Mouse (Mus musculus) embryo, embryonic 11.5 days (tissue): Measurements from ENCODE around the gene Myh3.

Experiments used
- DNase-seq: peaks from one replicate; pipeline ENCODE4 v3.0.0-alpha.2; 2012; ENCODE audit warnings: low read depth, low spot score

Gene Myh3

DNA sequence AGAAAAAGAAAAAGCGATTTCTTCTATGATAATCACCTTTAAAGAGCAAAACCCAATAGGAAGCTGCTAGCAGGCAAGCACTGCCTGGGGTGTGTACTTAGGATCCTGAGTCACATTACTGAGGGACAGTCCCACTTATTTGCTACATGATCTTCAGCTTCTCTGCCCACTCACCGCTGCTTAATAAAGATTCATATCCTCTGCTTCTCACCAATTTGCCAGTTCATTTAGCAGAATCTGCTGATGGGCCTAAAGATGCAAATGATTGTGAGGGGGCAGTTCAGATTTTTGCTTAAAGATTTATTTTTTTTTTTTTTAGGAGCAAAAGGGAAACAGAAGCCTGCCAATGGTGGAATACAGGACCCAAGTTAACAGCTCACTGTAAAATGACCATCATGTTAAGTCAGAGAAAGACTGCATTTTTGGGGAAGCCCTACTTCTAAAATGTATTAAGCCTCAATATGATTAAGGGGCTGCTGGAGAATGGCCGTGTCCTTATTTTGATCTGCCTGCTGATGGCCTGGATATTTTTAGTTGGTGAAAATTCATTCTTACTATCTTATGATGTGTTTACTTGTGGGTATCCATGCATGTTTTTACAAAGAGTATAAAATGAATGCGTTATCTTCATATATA, 65.9 kb downstream of the Myh3 start:
- no peak for DNase-seq

DNA sequence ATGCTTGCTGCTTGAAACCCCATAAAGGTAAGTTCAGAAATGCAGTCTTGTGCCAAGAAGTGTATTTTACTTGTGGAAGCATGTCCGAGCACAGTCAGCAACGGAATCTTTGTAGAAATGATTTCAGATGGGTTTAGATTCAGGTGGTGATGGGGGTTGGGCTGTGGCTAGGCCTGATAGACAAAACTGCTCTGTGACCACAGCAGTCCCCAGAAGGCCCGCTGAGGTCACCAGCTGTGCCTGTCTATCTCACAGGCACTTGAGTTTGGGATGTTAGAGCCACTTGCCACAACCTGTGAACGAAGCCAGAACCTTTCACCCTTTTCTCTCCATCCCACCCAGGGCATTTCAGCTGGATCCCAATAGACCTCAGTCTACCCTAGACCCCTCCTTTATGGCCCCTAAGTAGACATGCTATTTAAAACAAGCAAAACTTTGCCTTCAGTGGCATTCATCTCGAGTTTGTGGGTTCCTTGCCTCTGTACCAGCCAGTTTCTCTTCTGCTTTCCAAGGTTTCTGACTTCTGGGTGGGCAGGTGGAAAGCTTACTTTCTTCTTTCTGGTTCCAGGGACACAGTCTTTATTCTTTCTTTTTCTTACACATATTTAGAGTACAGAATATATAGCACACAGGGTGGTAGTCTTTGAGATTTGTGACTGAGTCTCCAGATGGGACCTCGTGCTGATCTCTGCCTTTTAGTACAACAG, 66.6 kb downstream of the Myh3 start:
- no peak for DNase-seq

DNA sequence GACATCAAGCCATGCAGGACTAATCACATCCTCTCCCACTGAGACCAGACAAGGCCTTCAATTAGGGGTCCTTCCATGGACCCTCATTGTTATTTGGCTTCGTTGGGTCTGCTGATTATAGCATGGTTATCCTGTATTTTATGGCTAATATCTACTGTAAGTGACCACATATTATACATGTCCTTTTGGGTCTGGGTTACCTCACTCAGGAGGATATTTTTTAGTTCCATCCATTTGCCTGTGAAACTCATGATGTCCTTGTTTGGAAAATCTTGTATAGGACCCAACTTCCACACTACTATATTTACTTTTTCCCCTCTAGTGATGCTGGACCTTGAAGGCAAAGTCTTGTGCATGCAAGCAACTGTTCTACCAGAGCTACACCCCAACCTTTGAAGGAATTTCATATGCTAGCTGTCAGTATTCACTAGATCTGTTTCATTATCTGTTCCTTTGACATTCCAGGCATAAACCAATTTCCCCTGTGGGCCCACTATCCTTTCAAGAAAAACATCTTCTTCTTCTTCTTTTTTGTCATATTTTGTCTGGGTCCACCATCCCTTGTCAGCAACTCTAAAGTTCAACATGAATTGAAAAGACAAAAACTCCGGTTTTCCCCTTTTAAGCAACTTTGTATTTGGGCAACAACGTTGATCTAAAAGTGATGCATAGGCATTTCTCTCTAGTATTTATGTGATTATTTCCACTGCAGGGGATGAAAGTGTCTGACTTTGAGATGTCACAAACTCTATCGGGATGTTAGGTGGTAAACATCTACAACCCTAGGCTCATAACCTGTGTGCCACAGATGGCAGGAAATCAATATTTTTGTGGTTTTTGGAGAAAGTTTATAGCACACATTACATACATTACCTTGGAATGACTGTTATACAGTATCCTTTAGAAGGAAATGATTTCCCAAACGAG, 67.6 kb downstream of the Myh3 start:
- no peak for DNase-seq

DNA sequence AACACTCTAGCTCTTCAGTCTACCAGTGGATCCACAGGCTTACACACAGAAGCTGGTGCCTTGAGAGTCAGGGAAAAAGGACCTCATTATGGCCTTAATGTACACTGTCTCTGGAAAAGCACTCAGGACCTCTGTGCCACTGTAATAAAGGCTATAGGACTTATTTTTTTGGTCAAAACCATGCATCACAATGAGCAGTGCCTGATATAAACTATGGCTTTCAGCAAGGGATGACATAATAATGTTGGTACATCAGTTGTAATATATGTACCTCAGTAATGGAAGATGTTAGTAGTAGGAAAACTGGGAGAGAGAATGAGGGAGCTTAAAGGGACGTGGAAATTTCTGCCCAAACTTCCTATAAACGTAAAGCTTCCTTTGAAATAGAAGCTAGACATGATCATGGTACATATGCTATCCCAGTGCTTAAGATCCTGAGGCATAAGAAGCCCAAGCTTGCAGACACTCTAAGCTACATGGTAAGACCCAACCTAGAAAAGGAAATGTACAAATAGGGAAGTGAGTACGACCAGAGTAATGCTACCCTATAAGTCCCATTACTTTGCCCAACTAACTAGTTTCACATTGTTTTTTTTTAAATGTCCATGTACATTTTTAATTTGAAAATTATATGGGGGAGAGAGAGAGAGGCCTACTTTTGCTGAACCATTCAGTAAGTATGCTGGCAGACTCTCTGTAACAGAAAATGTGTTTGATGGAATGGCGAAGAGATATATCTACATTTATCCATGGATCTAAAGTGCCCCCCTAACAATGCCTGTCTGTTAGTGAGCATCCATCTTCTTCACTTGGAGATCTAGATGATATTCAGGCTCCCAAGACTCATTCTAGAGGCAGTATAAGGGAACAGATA, 68.5 kb downstream of the Myh3 start:
- no peak for DNase-seq

DNA sequence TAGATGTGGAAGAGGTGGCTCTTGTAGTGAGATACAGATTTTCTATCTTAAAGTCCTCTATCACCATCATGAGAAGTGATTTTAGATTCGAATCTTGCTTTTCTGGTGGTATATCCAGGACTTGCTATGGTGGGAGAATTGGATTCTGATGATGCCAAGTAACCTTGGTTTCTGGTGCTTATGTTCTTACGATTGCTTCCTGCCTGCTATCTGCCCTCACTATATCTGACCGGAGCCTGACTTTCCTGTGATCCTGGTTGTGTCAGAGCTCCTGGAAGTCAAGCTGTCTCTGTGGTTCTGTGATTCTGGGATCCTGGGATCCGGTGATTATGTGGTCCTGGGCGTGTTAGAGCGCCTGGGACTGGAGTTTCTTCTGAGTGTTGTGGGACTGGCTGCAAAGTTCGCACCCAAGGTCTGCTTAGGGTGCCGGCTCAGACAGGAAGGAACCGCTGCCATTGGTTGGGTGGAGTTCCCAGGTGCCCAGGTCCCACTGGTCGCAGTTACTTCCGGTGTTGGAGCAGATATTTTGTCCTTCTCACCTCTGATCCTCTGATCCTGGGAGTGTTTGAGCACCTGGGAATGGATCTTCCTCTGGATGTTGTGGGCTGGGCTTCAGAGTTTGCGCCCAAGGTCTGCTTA, 69.3 kb downstream of the Myh3 start:
- no peak for DNase-seq

DNA sequence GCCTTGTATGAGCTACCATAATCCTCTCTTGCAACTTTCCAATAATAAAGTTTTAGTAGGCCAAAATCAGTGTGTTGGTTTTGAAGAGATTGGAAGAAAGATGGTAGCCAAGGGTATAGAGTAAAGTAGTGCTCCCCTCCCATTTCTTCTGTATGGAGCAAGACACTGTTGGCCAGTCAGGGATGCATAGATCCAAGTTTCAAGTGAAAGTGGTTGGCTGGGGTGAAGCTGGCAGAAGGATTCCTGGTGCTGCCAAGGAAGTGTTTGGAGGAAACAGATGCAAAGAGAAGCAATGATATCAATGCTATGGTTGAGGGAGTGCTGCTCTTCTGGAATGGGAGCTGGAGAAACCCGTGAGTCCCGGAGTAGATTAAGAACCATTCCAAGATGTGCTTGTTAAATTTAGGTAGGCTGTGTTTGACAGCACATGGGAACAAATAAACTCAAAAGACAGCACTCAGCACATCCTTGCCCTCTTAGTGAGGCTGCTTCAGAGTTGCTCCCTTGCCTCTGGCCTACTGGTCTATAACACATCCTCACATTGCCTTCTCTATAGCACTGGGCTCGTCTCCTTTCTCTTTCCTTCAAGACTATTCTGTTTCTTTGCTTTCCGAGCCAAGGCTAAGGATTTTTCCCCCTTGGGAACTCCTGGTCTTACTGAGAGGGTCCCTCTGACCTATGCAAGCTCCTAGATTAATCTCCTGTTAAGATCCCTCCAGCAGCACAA, 70.3 kb downstream of the Myh3 start:
- no peak for DNase-seq

DNA sequence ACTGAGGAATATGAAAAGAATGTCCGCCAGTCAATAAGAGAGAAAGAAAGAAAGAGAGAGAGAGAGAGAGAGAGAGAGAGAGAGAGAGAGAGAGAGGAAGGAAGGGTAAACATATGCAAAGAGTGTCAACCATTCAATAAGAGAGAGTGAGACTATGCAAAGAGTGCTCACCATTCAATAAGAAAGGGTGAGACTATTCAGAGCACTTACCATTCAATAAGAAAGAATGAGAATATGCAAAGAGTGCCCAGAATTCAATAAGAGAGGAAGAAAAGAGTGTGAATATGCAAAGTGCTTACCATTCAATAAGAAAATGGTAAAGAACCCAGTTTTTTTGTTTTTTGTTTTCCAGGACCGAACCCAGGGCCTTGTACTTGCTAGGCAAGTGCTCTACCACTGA, 72.1 kb downstream of the Myh3 start:
- DNase-seq: no peak

DNA sequence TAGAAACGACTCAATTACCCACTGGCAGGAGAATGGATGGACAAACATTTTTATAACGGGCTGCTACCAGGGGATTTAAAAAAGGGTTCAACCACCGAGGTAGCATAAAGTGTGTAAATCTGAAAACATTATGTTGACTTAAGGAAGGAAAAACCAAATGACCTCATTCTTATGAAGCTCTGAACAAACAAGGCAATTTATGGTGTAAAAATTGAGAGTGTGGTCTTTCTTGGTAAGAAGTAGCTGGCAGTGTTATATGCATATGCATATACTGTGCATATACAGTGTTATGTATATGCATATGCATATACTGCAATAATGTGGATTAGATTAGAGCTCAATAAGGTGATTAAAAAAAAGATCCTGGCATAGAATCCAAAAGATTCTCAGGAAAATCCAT, 73.1 kb downstream of the Myh3 start:
- DNase-seq: no peak
